Mouse (Mus musculus) hindbrain, embryonic 16.5 days (tissue): Measurements from ENCODE around the gene Tcte1. TPM values are rescaled to one million over a fixed set of nuclear protein-coding genes. Genes with fewer than 3 reads are reported as not detected.

Source experiments
- ATAC-seq: fragments of 200-750 bp; cut with Nextera tagmentation; 2 replicates; pipeline ENCODE4 v1.8.0; 2017; ENCODE audit warnings: moderate TSS enrichment, moderate library complexity
- H3K27ac ChIP-seq: fragments of 300-500 bp; sonication (generic); 2 replicates; pipeline ENCODE4 v1.5.1; 2014; ENCODE audit warnings: low read depth, mild to moderate bottlenecking, control low read depth, low read length, moderate library complexity
- H3K27me3 ChIP-seq: fragments of 300-500 bp; sonication (generic); replicated peaks from 2 replicates; pipeline ENCODE4 v1.6.1; 2014; ENCODE audit warnings: low read length; ENCODE audit not compliant: control insufficient read depth, insufficient read depth
- H3K36me3 ChIP-seq: fragments of 300-500 bp; sonication (generic); 2 replicates; pipeline ENCODE4 v1.6.1; 2014; ENCODE audit warnings: mild to moderate bottlenecking, low read length, moderate library complexity, mixed read lengths; ENCODE audit not compliant: control insufficient read depth, insufficient read depth
- H3K4me1 ChIP-seq: fragments of 300-500 bp; sonication (generic); 2 replicates; pipeline ENCODE4 v1.6.1; 2014; ENCODE audit warnings: low read depth, low read length; ENCODE audit not compliant: control insufficient read depth, insufficient read depth
- H3K4me2 ChIP-seq: fragments of 300-500 bp; sonication (generic); 2 replicates; pipeline ENCODE4 v1.6.1; 2014; ENCODE audit warnings: mild to moderate bottlenecking, low read length, control low read depth, moderate library complexity
- H3K4me3 ChIP-seq: fragments of 300-500 bp; sonication (generic); 2 replicates; pipeline ENCODE4 v1.5.1; 2014; ENCODE audit warnings: mild to moderate bottlenecking, low read length, control low read depth, moderate library complexity
- H3K9ac ChIP-seq: fragments of 300-500 bp; sonication (generic); 2 replicates; pipeline ENCODE4 v1.6.1; 2014; ENCODE audit warnings: low read depth, mild to moderate bottlenecking, control low read depth, low read length, moderate library complexity
- H3K9me3 ChIP-seq: fragments of 300-500 bp; sonication (generic); 2 replicates; pipeline ENCODE4 v1.6.1; 2014; ENCODE audit warnings: mild to moderate bottlenecking, low read length, moderate library complexity; ENCODE audit not compliant: control insufficient read depth
- WGBS: fragments of 180-500 bp; shearing (Covaris S2); extraction: QIAGEN DNeasy Blood & Tissue Kit; methylation state at CpG from one replicate; pipeline ENCODE4 v1.1.7; 2014; 5-methylcytosine and 5-hydroxymethylcytosine counted together
- polyA plus RNA-seq: library from polyadenylated mRNA; unstranded; fragments of >200 nt; fragmentation: Nextera tagmentation; extraction: Ambion mirVana; gene quantifications from 2 replicates; pipeline ENCODE4 v1.2.1, GENCODE M21; 2015

Tcte1 gene
- polyA plus RNA-seq, 1 experiment from 2014 or later: 6.3 TPM

DNA sequence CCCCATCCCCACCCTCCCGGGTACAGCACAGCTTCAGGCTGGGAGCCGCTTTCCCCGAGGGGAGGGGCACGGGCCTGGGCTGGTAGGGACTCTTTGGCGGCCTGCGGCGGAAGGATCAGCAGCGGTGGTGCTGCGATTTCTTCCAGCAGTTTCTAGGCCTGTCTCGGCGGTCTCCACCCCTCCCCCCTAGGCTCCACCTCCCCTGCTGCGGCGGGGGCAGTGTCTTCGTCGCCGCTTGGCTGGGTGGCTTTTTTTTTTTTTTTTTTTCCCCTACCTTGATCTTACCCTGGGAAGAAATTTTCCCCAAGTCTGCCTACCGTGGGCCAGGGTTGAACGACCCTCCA, 50.5 kb downstream of the Tcte1 start:
- Histone ChIP-seq H3K4me2 (peak overlapping the region; percentile 84), H3K9ac (peak overlapping the region; percentile 99), H3K4me1 (peaks cover 20% of the 10 kb centered on the region), H3K27ac (peak overlapping the region; percentile 98), H3K36me3 (peaks cover 23% of the 10 kb centered on the region), H3K9me3 (no peaks in the 10 kb centered on the region), H3K27me3 (no peaks in the 10 kb centered on the region), H3K4me3 (peak overlapping the region; percentile 100)
- peak; percentile 76 for ATAC-seq
- WGBS: under 1% methylated on average over 18 of the region's 18 CpGs

DNA sequence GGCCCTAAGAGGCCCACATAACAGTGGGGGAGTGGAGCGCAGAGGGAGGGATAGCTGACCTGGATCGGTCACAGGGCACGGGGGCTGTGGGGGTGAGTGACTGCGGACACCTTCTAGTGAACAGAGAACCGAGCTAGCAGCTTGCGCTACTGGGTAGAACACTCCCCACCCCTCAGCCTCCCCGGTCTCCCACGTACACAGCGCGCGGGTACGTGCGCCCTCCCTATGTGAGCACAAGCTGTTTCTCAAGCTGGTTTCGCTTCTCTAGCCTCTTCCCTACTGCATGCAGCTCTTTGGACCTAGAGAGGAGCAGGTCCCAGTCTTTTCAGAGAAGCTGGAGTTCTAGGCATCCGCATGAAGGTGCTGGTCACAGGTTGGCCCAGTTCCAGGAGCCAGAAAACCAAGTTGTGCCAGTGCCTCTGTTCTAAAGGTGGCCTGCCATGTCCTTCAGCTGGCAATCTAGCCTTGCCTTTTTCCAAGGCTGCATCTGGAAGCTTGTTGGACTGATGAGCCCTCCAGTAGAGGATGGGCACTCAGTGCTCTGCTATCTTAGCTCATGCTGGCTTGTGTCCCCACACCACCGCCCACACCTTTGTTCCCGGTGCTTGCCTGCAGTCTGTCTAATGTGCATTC, 51.0 kb downstream of the Tcte1 start:
- Histone ChIP-seq H3K27me3 (no peaks in the 10 kb centered on the region), H3K9ac (peak overlapping the region; percentile 99), H3K9me3 (no peaks in the 10 kb centered on the region), H3K4me3 (peak overlapping the region; percentile 100), H3K4me1 (peaks cover 20% of the 10 kb centered on the region), H3K4me2 (peak overlapping the region; percentile 84), H3K36me3 (peaks cover 18% of the 10 kb centered on the region), H3K27ac (peak overlapping the region; percentile 98)
- ATAC-seq: peak; percentile 71
- WGBS: under 1% methylated on average over 16 of the region's 17 CpGs

DNA sequence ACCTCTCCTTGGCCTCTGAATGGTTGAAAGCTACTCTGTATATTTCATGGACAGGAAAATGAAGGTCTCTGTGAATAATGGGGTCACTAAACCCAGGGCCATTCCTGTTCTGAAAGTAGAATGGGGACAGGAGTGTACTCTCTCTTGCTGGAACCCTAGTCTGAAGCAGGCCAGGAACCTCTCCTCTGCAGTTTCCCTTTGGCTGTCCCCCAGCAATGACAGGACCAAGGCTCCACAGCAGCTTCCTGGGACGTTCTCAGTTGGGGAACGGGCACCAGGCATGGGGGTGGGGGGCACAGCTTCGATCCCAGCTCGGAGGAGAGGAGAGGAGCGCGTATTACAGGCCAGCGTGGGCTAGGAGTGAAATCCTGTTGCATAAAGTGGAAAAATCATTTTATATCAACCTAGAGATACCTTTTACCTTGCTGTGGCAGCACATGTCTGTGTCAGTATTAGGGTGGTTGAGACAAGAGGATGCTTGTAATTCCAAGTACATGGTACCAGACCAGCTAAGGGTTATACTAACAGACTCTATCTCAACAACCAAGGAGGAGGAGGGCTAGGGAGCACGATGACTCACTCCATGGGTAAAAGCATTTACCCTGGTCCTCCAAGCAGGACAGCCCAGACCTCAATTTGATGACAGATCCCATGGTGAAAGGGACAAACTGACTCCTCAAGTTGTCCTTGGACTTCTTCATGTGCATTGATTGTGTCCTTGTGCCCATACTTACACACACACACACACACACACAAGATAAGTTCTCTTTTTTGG, 52.1 kb downstream of the Tcte1 start:
- Histone ChIP-seq H3K9ac (peak overlapping the region; percentile 99), H3K9me3 (no peaks in the 10 kb centered on the region), H3K4me2 (peak overlapping the region; percentile 84), H3K36me3 (peaks cover 8% of the 10 kb centered on the region), H3K27me3 (no peaks in the 10 kb centered on the region), H3K4me1 (peaks cover 20% of the 10 kb centered on the region), H3K27ac (peak overlapping the region; percentile 98), H3K4me3 (no peak overlapping the region; the same call in 1 of the 2 replicates)
- WGBS: 94% methylated on average over 8 of the region's 8 CpGs
- no peak for ATAC-seq

DNA sequence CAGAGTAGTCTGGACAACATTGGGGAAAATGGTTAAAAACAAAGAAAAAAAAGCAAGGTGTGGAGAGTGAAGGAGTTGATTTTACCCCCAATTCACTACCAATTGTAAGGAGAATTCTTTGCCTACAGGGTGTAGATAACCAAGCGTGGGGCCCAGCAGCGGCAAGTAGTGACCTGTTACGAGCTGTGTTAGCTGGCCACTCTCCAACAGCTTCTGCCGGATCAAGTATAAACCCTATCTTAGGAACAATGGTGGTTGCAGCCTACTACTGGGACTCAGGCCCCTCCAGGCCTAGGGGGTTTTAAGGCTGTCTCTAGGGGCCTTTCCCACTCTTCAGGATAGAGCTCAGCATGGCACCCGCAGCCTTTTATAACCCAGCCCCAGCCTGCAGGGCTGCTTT, 55.0 kb downstream of the Tcte1 start:
- Histone ChIP-seq H3K27me3 (no peaks in the 10 kb centered on the region), H3K27ac (no peak overlapping the region), H3K9me3 (no peaks in the 10 kb centered on the region), H3K4me3 (no peak overlapping the region), H3K4me2 (no peak overlapping the region), H3K4me1 (peaks cover 12% of the 10 kb centered on the region), H3K36me3 (no peaks in the 10 kb centered on the region), H3K9ac (no peak overlapping the region)
- ATAC-seq: no peak
- WGBS: 57% methylated on average over 5 of the region's 5 CpGs

DNA sequence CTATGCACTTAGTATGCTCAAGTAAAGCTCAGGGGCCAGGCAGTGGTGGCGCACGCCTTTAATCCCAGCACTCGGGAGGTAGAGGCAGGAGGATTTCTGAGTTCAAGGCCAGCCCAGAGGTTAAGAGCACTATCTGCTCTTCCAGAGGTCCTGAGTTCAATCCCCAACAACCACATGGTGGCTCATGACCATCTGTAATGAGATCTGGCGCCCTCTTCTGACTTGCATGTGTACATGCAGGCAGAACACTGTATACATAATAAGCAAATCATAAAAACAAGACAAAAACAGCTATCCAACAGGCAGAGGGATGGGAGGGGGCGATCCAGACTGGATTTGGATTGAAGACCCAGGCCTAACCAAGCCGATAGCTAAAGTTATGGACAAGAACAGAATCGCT, 55.6 kb downstream of the Tcte1 start:
- Histone ChIP-seq H3K4me1 (peaks cover 12% of the 10 kb centered on the region), H3K27me3 (no peaks in the 10 kb centered on the region), H3K9ac (no peak overlapping the region), H3K4me2 (no peak overlapping the region), H3K27ac (no peak overlapping the region), H3K9me3 (no peaks in the 10 kb centered on the region), H3K36me3 (no peaks in the 10 kb centered on the region), H3K4me3 (no peak overlapping the region)
- no peak for ATAC-seq
- 74% methylated on average over 7 of the region's 7 CpGs for WGBS

DNA sequence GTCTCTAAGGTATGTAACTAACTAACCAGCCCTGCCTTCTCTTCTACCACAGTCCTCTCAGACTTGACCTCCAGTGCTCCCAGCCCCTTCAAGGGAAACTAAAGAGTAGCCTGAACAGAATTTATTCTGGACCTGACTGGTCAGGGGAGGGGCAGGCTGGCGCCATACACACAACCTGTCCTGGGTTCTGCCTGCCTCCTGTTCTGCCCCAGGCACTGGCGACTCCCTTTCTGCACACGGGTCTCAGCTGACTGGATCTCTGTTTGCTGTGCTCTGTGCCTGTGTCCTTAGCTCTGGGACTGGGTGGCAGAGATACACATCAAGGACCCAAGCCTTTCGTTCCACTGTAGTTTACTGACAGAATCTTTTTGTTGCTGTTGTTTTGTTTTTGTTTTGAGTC, 56.3 kb downstream of the Tcte1 start:
- Histone ChIP-seq H3K9me3 (no peaks in the 10 kb centered on the region), H3K4me1 (peaks cover 13% of the 10 kb centered on the region), H3K27ac (no peak overlapping the region), H3K27me3 (no peaks in the 10 kb centered on the region), H3K36me3 (no peaks in the 10 kb centered on the region), H3K4me2 (no peak overlapping the region), H3K4me3 (no peak overlapping the region), H3K9ac (no peak overlapping the region)
- ATAC-seq: no peak
- 88% methylated on average over 4 of the region's 4 CpGs for WGBS

DNA sequence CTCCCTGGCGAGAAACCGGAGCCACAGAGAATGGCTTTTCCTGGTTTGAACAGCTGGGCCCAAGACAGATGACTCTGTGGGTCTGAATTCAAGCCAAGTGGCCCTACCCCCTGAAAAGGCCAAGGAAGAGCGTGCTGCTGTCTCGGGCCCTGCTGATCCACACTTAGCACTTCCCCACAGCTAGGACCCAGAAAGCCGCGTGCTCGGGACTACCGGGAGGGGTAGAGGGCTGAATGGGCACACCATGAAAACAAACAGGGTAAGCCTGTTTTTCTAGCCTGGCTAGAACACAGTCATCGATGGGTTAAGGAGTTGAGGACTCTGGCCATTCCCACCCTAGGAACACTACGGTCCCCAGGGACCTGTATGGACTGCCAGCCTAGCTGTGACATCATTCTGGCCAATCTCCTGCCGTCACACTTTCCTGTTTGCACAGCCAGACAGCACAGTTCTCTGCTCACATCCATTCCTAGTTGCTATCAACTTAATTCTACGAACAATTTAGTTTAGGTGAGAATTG, 57.8 kb downstream of the Tcte1 start:
- H3K27ac ChIP-seq: no peak overlapping the region
- H3K4me3 ChIP-seq: no peak overlapping the region
- no peak overlapping the region for H3K9ac ChIP-seq
- no peaks in the 10 kb centered on the region for H3K27me3 ChIP-seq
- no peaks in the 10 kb centered on the region for H3K36me3 ChIP-seq
- H3K4me1 ChIP-seq: peaks cover 15% of the 10 kb centered on the region
- H3K4me2 ChIP-seq: no peak overlapping the region
- no peak for ATAC-seq
- 40% methylated on average over 12 of the region's 12 CpGs for WGBS
- H3K9me3 ChIP-seq: no peaks in the 10 kb centered on the region

DNA sequence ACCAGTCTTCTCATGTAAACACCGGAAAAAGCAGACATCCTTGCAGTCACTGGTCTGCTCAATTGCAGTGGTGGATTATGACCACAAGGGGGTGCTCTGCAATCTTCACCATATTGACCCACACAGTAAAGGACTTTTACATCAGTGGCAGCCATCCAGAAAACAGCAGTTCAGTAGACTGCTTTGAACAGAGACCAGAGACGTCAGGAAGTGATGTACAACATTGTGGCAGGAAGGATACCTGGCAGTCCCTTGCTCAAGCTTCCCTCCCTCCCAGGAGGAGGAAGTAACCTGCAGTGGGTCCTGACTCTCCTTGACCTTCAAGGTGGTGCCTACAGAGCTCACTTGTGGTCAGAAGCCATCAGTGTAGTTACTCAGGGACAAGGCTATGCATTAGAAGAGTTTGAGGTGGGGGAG, 58.3 kb downstream of the Tcte1 start:
- Histone ChIP-seq H3K4me1 (peaks cover 15% of the 10 kb centered on the region), H3K9ac (no peak overlapping the region), H3K4me2 (no peak overlapping the region), H3K36me3 (no peaks in the 10 kb centered on the region), H3K9me3 (no peaks in the 10 kb centered on the region), H3K4me3 (no peak overlapping the region), H3K27me3 (no peaks in the 10 kb centered on the region), H3K27ac (no peak overlapping the region)
- 10% methylated on average over 2 of the region's 2 CpGs for WGBS
- no peak for ATAC-seq

DNA sequence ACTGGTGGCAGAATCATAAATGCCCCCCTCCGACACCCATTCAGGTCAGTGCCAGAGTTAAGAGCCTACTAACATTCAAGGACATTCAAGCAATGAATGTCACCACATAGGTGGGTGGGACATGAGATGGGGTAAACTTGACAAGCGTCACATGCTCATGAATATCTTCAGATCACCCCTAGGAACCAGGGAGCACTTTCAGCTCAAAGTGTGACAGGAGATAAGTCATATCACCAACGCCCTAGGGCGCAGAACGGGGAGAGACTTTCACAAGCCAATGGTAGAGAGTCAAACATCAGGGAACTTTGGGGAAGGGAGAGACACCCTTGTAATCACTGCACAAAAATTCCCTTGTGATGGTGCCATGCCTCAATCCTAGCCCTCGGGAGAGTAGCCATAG, 59.0 kb downstream of the Tcte1 start:
- no peak overlapping the region for H3K27ac ChIP-seq
- H3K36me3 ChIP-seq: no peaks in the 10 kb centered on the region
- no peak overlapping the region for H3K4me2 ChIP-seq
- H3K27me3 ChIP-seq: no peaks in the 10 kb centered on the region
- H3K9ac ChIP-seq: no peak overlapping the region
- H3K4me3 ChIP-seq: no peak overlapping the region
- WGBS: 95% methylated on average over 6 of the region's 6 CpGs
- H3K9me3 ChIP-seq: no peaks in the 10 kb centered on the region
- ATAC-seq: no peak
- H3K4me1 ChIP-seq: peaks cover 15% of the 10 kb centered on the region
